ENCODE assay signal across 7 mouse cellular contexts in genomic region chr1:135828918-135829317, GRCm38 (mm10). TPM values are rescaled to one million over a fixed set of nuclear protein-coding genes. Genes with fewer than 3 reads are reported as not detected.
DNase-seq lines count a peak whose midpoint lies in the region; ATAC-seq and TF ChIP-seq lines count a peak whose summit lies in the region.

No protein-coding gene starts in this region.

- TF ChIP-seq POLR2A in kidney, adult 2 months (IDR thresholded peaks at IDR 0.05; ENCODE audit: low read depth, low read length) = no peak

- H3K4me1 ChIP-seq in kidney, adult 2 months (ENCODE audit: control insufficient read depth, insufficient read depth, low read length) = no peaks in the 10 kb centered on the region
- 0 out of 2 replicates have a peak, but pooled peaks cover 4% of the 10 kb centered on the region for H3K4me1 ChIP-seq in kidney, embryonic 15.5 days
- peaks cover 14% of the 10 kb centered on the region for H3K4me1 ChIP-seq in E14TG2a.4 (replicated peaks; ENCODE audit: low read depth, low read length)
- no peaks in the 10 kb centered on the region; the same call in 1 of the 2 replicates for H3K4me1 ChIP-seq in kidney, postnatal 0 days (replicated peaks; ENCODE audit: insufficient read depth, low read length)
- no peaks in the 10 kb centered on the region for H3K4me1 ChIP-seq in midbrain, postnatal 0 days (ENCODE audit: insufficient read depth, low read length)

- WGBS in kidney, adult 2 months = 13% methylated on average over 1 of the region's 1 CpGs
- 35% methylated on average over 1 of the region's 1 CpGs for WGBS in kidney, embryonic 15.5 days
- 33% methylated on average over 1 of the region's 1 CpGs for WGBS in kidney, postnatal 0 days
- WGBS in midbrain, postnatal 0 days = 16% methylated on average over 1 of the region's 1 CpGs

- H3K27me3 ChIP-seq in kidney, adult 2 months (replicated peaks; ENCODE audit: control insufficient read depth, insufficient read depth, low read length) = no peaks in the 10 kb centered on the region
- H3K27me3 ChIP-seq in kidney, embryonic 15.5 days = no peaks in the 10 kb centered on the region
- H3K27me3 ChIP-seq in E14TG2a.4 (ENCODE audit: insufficient read depth, low read length) = peaks cover 27% of the 10 kb centered on the region
- H3K27me3 ChIP-seq in kidney, postnatal 0 days (ENCODE audit: insufficient read depth, low read length) = no peaks in the 10 kb centered on the region
- H3K27me3 ChIP-seq in midbrain, postnatal 0 days (ENCODE audit: insufficient read depth, low read length) = no peaks in the 10 kb centered on the region

- H3K27ac ChIP-seq in kidney, adult 2 months (ENCODE audit: insufficient read depth, low read depth, low read length) = no peak overlapping the region
- H3K27ac ChIP-seq in kidney, embryonic 15.5 days = no peak overlapping the region
- H3K27ac ChIP-seq in kidney, postnatal 0 days = no peak overlapping the region
- no peak overlapping the region for H3K27ac ChIP-seq in midbrain, postnatal 0 days (ENCODE audit: low read depth, low read length)

- H3K9me3 ChIP-seq in kidney, embryonic 15.5 days (replicated peaks) = no peaks in the 10 kb centered on the region
- no peaks in the 10 kb centered on the region for H3K9me3 ChIP-seq in E14TG2a.4 (ENCODE audit: low read length)
- no peaks in the 10 kb centered on the region for H3K9me3 ChIP-seq in kidney, postnatal 0 days (replicated peaks; ENCODE audit: low read length)
- H3K9me3 ChIP-seq in midbrain, postnatal 0 days (ENCODE audit: low read length) = no peaks in the 10 kb centered on the region

- H3K4me3 ChIP-seq in kidney, adult 2 months (ENCODE audit: insufficient read depth, low read depth, low read length) = no peak overlapping the region
- no peak overlapping the region for H3K4me3 ChIP-seq in kidney, embryonic 15.5 days (replicated peaks)
- no peak overlapping the region for H3K4me3 ChIP-seq in E14TG2a.4 (replicated peaks; ENCODE audit: low read length)
- no peak overlapping the region for H3K4me3 ChIP-seq in kidney, postnatal 0 days (replicated peaks; ENCODE audit: low read depth, low read length)
- H3K4me3 ChIP-seq in midbrain, postnatal 0 days (ENCODE audit: low read depth, low read length) = no peak overlapping the region

- ATAC-seq in kidney, embryonic 15.5 days (replicated peaks; ENCODE audit: low FRiP score) = no peak
- ATAC-seq in kidney, postnatal 0 days (replicated peaks; ENCODE audit: low FRiP score, low read depth) = no peak
- no peak for ATAC-seq in midbrain, postnatal 0 days (ENCODE audit: low FRiP score)

- H3K36me3 ChIP-seq in kidney, adult 2 months (ENCODE audit: control insufficient read depth, insufficient read depth, low read length) = no peaks in the 10 kb centered on the region
- 0 out of 2 replicates have a peak, but pooled peaks cover 6% of the 10 kb centered on the region for H3K36me3 ChIP-seq in kidney, embryonic 15.5 days
- peaks cover 56% of the 10 kb centered on the region for H3K36me3 ChIP-seq in E14TG2a.4 (ENCODE audit: insufficient read depth, low read length)
- H3K36me3 ChIP-seq in kidney, postnatal 0 days (ENCODE audit: insufficient read depth, low read length) = 0 out of 2 replicates have a peak, but pooled peaks cover 5% of the 10 kb centered on the region
- no peaks in the 10 kb centered on the region for H3K36me3 ChIP-seq in midbrain, postnatal 0 days (ENCODE audit: insufficient read depth, low read length)

- peak; percentile 66 for TF ChIP-seq CTCF in kidney, adult 2 months (conservative IDR thresholded peaks at IDR 0.05; ENCODE audit: insufficient read depth, insufficient read length, low read depth, low read length)
- TF ChIP-seq CTCF in E14TG2a.4 (conservative IDR thresholded peaks at IDR 0.05; ENCODE audit: low read length) = peak; percentile 40
- peak; percentile 89 for TF ChIP-seq CTCF in kidney, postnatal 0 days (IDR thresholded peaks at IDR 0.05; ENCODE audit: low read depth)
- peak; percentile 78 for TF ChIP-seq CTCF in midbrain, postnatal 0 days (IDR thresholded peaks at IDR 0.05)

- H3K4me2 ChIP-seq in kidney, embryonic 15.5 days = no peak overlapping the region
- no peak overlapping the region for H3K4me2 ChIP-seq in kidney, postnatal 0 days (ENCODE audit: low read length)
- H3K4me2 ChIP-seq in midbrain, postnatal 0 days (ENCODE audit: low read depth, low read length, poor library complexity, severe bottlenecking) = no peak overlapping the region

- H3K9ac ChIP-seq in kidney, embryonic 15.5 days = no peak overlapping the region
- H3K9ac ChIP-seq in kidney, postnatal 0 days (ENCODE audit: low read depth, low read length) = no peak overlapping the region
- H3K9ac ChIP-seq in midbrain, postnatal 0 days (replicated peaks; ENCODE audit: low read length, poor library complexity, severe bottlenecking) = no peak overlapping the region

- DNase-seq in kidney, adult 2 months = peak; percentile 57
- peak; percentile 81 for DNase-seq in brain, adult 2 months (ENCODE audit: low read depth, low spot score)
- DNase-seq in kidney, postnatal 0 days (ENCODE audit: low spot score) = peak; percentile 68
- DNase-seq in midbrain, postnatal 0 days (ENCODE audit: low spot score) = peak; percentile 60
- DNase-seq in urinary bladder, postnatal 14 days (ENCODE audit: low spot score) = no peak

RNA-seq across cellular contexts. Expression of gene Tnnt2, which starts 7.2 kb away (rescaled TPM):
- polyA plus RNA-seq in kidney, adult 2 months (2012; rRNA removed) = 0.44 and 1.0 TPM in 2 replicates
- polyA plus RNA-seq in kidney, embryonic 15.5 days (2015; fragmentation: Nextera tagmentation; extraction: Ambion mirVana) = 22.2 and 39.9 TPM in 2 replicates
- 2.0 and 5.7 TPM in 2 replicates for polyA plus RNA-seq in kidney, postnatal 0 days (2015; fragmentation: Nextera tagmentation; extraction: Ambion mirVana)
- total RNA-seq in midbrain, postnatal 0 days (2014; rRNA removed) = 0.52 and 1.0 TPM in 2 replicates
- 0.51 and 1.3 TPM in 2 replicates for polyA plus RNA-seq in midbrain, postnatal 0 days (2015; fragmentation: Nextera tagmentation; extraction: Ambion mirVana)

RNA-seq across cellular contexts. Expression of gene Lad1, which starts 10.5 kb away (rescaled TPM):
- 114 and 145 TPM in 2 replicates for polyA plus RNA-seq in kidney, adult 2 months (2012; rRNA removed)
- 21.7 and 22.1 TPM in 2 replicates for polyA plus RNA-seq in kidney, embryonic 15.5 days (2015; fragmentation: Nextera tagmentation; extraction: Ambion mirVana)
- 28.4 and 33.2 TPM in 2 replicates for polyA plus RNA-seq in kidney, postnatal 0 days (2015; fragmentation: Nextera tagmentation; extraction: Ambion mirVana)
- total RNA-seq in midbrain, postnatal 0 days (2014; rRNA removed) = 0.90 and 1.9 TPM in 2 replicates
- 0.56 and 0.64 TPM in 2 replicates for polyA plus RNA-seq in midbrain, postnatal 0 days (2015; fragmentation: Nextera tagmentation; extraction: Ambion mirVana)

RNA-seq across cellular contexts. Expression of gene Tnni1, which starts 49.7 kb away (rescaled TPM):
- 5.8 TPM in 1 of 2 replicates, not detected in the other for polyA plus RNA-seq in kidney, adult 2 months (2012; rRNA removed)
- polyA plus RNA-seq in kidney, embryonic 15.5 days (2015; fragmentation: Nextera tagmentation; extraction: Ambion mirVana) = 36.1 and 56.2 TPM in 2 replicates
- 7.9 and 8.9 TPM in 2 replicates for polyA plus RNA-seq in kidney, postnatal 0 days (2015; fragmentation: Nextera tagmentation; extraction: Ambion mirVana)
- total RNA-seq in midbrain, postnatal 0 days (2014; rRNA removed) = 2.2 TPM in 1 of 2 replicates, not detected in the other
- 0.57 and 0.70 TPM in 2 replicates for polyA plus RNA-seq in midbrain, postnatal 0 days (2015; fragmentation: Nextera tagmentation; extraction: Ambion mirVana)

Comparison
In these comparisons a context has a peak if more than half of its experiments do, and no peak if none do; other contexts are left out.
1. RNA of gene Lad1, which starts 10.5 kb away (polyA plus RNA-seq): 114 to 145 TPM in kidney, adult 2 months, 28.4 to 33.2 TPM in kidney, postnatal 0 days and 21.7 to 22.1 TPM in kidney, embryonic 15.5 days; 0.56 to 0.64 TPM in midbrain, postnatal 0 days; every median in the first group is over 10 times any median in the second.
2. Peak in every context shown above with its lines, with median percentiles within 50 percentile points of each other: CTCF ChIP-seq.